Mouse (Mus musculus) midbrain, embryonic 13.5 days (tissue): ENCODE results near the gene Cts8. TPM values are rescaled to one million over a fixed set of nuclear protein-coding genes. Genes with fewer than 3 reads are reported as not detected.

Experiments used
- ATAC-seq: fragments of 200-750 bp; cut with Nextera tagmentation; 2 replicates; pipeline ENCODE4 v1.8.0; 2017; ENCODE audit warnings: mild to moderate bottlenecking, moderate TSS enrichment, moderate library complexity
- H3K27ac ChIP-seq: fragments of 300-500 bp; sonication (generic); 2 replicates; pipeline ENCODE4 v1.5.1; 2015; ENCODE audit warnings: inconsistent platforms, mild to moderate bottlenecking, moderate library complexity
- H3K27me3 ChIP-seq: fragments of 300-500 bp; sonication (generic); 2 replicates; pipeline ENCODE4 v1.6.1; 2015; ENCODE audit warnings: mild to moderate bottlenecking, inconsistent platforms
- H3K36me3 ChIP-seq: fragments of 300-500 bp; sonication (generic); 2 replicates; pipeline ENCODE4 v1.6.1; 2015; ENCODE audit warnings: mild to moderate bottlenecking, inconsistent platforms
- H3K4me1 ChIP-seq: fragments of 300-500 bp; sonication (generic); replicated peaks from 2 replicates; pipeline ENCODE4 v1.6.1; 2015; ENCODE audit warnings: inconsistent platforms
- H3K4me2 ChIP-seq: fragments of 300-500 bp; sonication (generic); replicated peaks from 2 replicates; pipeline ENCODE4 v1.6.1; 2015; ENCODE audit warnings: moderate library complexity, mild to moderate bottlenecking, inconsistent platforms
- H3K4me3 ChIP-seq: fragments of 300-500 bp; sonication (generic); replicated peaks from 2 replicates; pipeline ENCODE4 v1.5.1; 2015; ENCODE audit warnings: mild to moderate bottlenecking, inconsistent platforms
- H3K9ac ChIP-seq: fragments of 300-500 bp; sonication (generic); replicated peaks from 2 replicates; pipeline ENCODE4 v1.6.1; 2015; ENCODE audit warnings: mild to moderate bottlenecking, inconsistent platforms
- H3K9me3 ChIP-seq: fragments of 300-500 bp; sonication (generic); 2 replicates; pipeline ENCODE4 v1.6.1; 2016; ENCODE audit warnings: mild to moderate bottlenecking, inconsistent platforms
- WGBS: fragments of 180-500 bp; shearing (Covaris S2); methylation state at CpG from one replicate; pipeline ENCODE4 v1.1.7; 2015; 5-methylcytosine and 5-hydroxymethylcytosine counted together
- polyA plus RNA-seq: library from polyadenylated mRNA; unstranded; fragments of >200 nt; fragmentation: Nextera tagmentation; extraction: Ambion mirVana; gene quantifications from 2 replicates; pipeline ENCODE4 v1.2.1, GENCODE M21; 2015

The Cts8 gene
- not detected in 2 replicates for polyA plus RNA-seq

DNA sequence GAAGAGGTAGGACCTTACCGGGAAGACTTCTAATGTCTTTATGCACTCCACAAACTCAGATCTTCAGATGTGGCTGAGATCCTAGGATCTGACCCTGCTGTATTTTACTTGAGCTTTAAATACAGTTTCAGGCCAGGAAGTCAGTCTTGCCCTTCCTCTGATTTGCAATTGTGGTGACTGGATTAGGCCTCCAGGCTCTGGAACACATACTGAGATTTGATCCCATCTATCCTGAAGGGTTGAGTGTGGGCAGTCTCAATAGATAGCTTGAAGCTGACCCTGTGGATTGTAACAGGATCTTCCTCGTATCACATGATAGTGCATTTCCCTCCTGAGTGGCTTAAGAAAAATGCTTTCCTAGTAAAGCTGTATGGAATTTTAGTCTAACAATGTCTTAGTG, at the start of gene Cts8:
Gene Cts8, minus strand, starts transcription at position 101 of the 400 bp plus-strand sequence.
- Histone ChIP-seq H3K9ac (no peak within 1 kb of the TSS), H3K4me2 (no peak within 1 kb of the TSS), H3K27ac (no peak within 1 kb of the TSS), H3K9me3 (peaks cover 40% of the 10 kb centered on the region), H3K4me1 (no peaks in the 10 kb centered on the region), H3K36me3 (no peaks in the 10 kb centered on the region), H3K4me3 (no peak within 1 kb of the TSS), H3K27me3 (no peaks in the 10 kb centered on the region)
- 91% methylated on average over 2 of the region's 2 CpGs for WGBS
- no peak for ATAC-seq

GRCm38 (mm10) chr13:61288739-61289138, 33.6 kb upstream of the Cts8 start, which contains the start of gene Gm49398:
Gene Gm49398 (minus strand): TSS chr13:61288839.
- WGBS, result 81% methylated on average over 2 of the region's 2 CpGs

DNA sequence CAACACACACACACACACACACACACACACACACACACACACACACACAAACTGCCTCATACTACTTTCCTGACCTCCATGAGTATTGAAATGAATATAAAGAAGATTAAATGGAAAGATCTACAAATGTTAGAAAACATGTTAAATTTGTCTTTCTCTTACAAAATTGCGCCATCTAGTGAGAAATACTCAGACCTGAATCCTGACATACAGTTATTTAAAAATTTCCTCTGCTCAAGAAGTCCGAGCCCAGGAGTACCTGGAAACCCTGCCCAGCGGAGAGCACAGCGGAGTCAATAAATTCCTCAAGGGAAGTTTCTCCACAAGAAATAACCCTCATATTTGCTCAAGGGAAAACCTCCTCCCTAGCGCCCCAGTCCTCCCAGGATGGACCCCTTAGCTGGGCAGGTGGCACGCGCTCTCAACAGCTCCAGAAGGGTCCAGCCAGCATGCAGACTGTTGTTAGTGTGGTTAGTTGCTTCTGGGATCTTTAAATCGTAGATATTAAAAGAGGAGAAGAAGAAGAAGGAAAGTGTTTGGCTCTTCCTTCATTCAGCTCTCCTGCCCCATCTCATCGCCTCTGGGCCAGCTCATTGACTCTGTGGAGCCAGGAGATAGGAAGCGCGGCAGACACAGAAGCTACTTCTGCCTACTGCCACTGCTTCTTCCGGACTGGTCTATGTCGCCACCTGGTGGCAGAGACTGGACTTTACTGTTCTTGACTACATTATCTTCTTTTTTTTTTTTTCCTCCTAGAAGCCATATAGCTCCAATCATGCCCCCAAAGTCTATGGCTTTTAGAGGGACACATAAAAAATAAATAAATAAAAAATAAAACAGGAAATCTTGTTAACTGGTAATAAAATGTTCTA, 13.8 kb downstream of the Cts8 start:
- H3K27me3 ChIP-seq, result no peaks in the 10 kb centered on the region
- H3K4me3 ChIP-seq, result no peak overlapping the region
- peaks cover 15% of the 10 kb centered on the region for H3K9me3 ChIP-seq
- no peak for ATAC-seq
- H3K27ac ChIP-seq, result no peak overlapping the region
- WGBS, result 62% methylated on average over 13 of the region's 13 CpGs
- no peaks in the 10 kb centered on the region for H3K36me3 ChIP-seq
- H3K9ac ChIP-seq, result no peak overlapping the region
- H3K4me1 ChIP-seq, result no peaks in the 10 kb centered on the region
- no peak overlapping the region for H3K4me2 ChIP-seq

More at GRCm38 (mm10) chr13:61288739-61289138, 33.6 kb upstream of the Cts8 start, which contains the start of gene Gm49398:
- Histone ChIP-seq H3K4me2 (no peak within 1 kb of the TSS), H3K36me3 (no peaks in the 10 kb centered on the region), H3K27me3 (no peaks in the 10 kb centered on the region), H3K9ac (no peak within 1 kb of the TSS), H3K27ac (no peak within 1 kb of the TSS), H3K4me1 (no peaks in the 10 kb centered on the region), H3K9me3 (peaks cover 13% of the 10 kb centered on the region; the same call in 1 of the 2 replicates), H3K4me3 (no peak within 1 kb of the TSS)
- no peak for ATAC-seq

GRCm38 (mm10) chr13:61203310-61203709, 51.8 kb downstream of the Cts8 start, which contains the start of gene Cts6:
Gene Cts6 (minus strand): TSS chr13:61203410.
- H3K4me1 ChIP-seq, result no peaks in the 10 kb centered on the region
- no peaks in the 10 kb centered on the region for H3K36me3 ChIP-seq
- no peak within 1 kb of the TSS for H3K27ac ChIP-seq
- ATAC-seq, result no peak
- 92% methylated on average over 3 of the region's 3 CpGs for WGBS
- no peak within 1 kb of the TSS for H3K9ac ChIP-seq
- no peak within 1 kb of the TSS for H3K4me3 ChIP-seq
- H3K9me3 ChIP-seq, result peaks cover 49% of the 10 kb centered on the region
- H3K27me3 ChIP-seq, result no peaks in the 10 kb centered on the region
- no peak within 1 kb of the TSS for H3K4me2 ChIP-seq

Other genes with a start within 250 kb of the Cts8 start
- gene Ctsj, start 249.4 kb downstream of the Cts8 start, polyA plus RNA-seq, result not detected in 2 replicates
- gene Ctsq, start 214.7 kb downstream of the Cts8 start, polyA plus RNA-seq, result not detected in 2 replicates
- not detected in 2 replicates for gene Ctsr, start 91.1 kb downstream of the Cts8 start, polyA plus RNA-seq
- not detected in 2 replicates for gene Cts6, start 51.9 kb downstream of the Cts8 start, polyA plus RNA-seq
- gene Gm49398, start 33.5 kb upstream of the Cts8 start, polyA plus RNA-seq, result not detected in 2 replicates
- not detected in 2 replicates for gene Cts7, start 102.8 kb upstream of the Cts8 start, polyA plus RNA-seq